Mouse (Mus musculus) hindbrain, embryonic 15.5 days (tissue): ENCODE results near the gene Maml3. TPM values are rescaled to one million over a fixed set of nuclear protein-coding genes. Genes with fewer than 3 reads are reported as not detected.
A peak's percentile ranks its signal among the peaks of the same experiment; 100 is the strongest.

ENCODE experiments used
- ATAC-seq: fragments of 200-750 bp; cut with Nextera tagmentation; 2 replicates; pipeline ENCODE4 v1.8.0; 2017; ENCODE audit warnings: low read depth, moderate number of reproducible peaks, moderate TSS enrichment; ENCODE audit not compliant: low FRiP score
- H3K27ac ChIP-seq: fragments of 300-500 bp; sonication (generic); replicated peaks from 2 replicates; pipeline ENCODE4 v1.5.1; 2015; ENCODE audit warnings: mild to moderate bottlenecking, inconsistent platforms
- H3K27me3 ChIP-seq: fragments of 300-500 bp; sonication (generic); 2 replicates; pipeline ENCODE4 v1.6.1; 2015; ENCODE audit warnings: control low read depth, inconsistent platforms
- H3K36me3 ChIP-seq: fragments of 300-500 bp; sonication (generic); 2 replicates; pipeline ENCODE4 v1.6.1; 2015; ENCODE audit warnings: control low read depth, inconsistent platforms
- H3K4me1 ChIP-seq: fragments of 300-500 bp; sonication (generic); replicated peaks from 2 replicates; pipeline ENCODE4 v1.6.1; 2015; ENCODE audit warnings: control low read depth, inconsistent platforms
- H3K4me2 ChIP-seq: fragments of 300-500 bp; sonication (generic); 2 replicates; pipeline ENCODE4 v1.6.1; 2015; ENCODE audit warnings: moderate library complexity, mild to moderate bottlenecking, inconsistent platforms
- H3K4me3 ChIP-seq: fragments of 300-500 bp; sonication (generic); 2 replicates; pipeline ENCODE4 v1.5.1; 2015; ENCODE audit warnings: mild to moderate bottlenecking, inconsistent platforms
- H3K9ac ChIP-seq: fragments of 300-500 bp; sonication (generic); 2 replicates; pipeline ENCODE4 v1.6.1; 2015; ENCODE audit warnings: inconsistent platforms
- H3K9me3 ChIP-seq: fragments of 300-500 bp; sonication (generic); 2 replicates; pipeline ENCODE4 v1.6.1; 2016; ENCODE audit warnings: control low read depth, inconsistent platforms
- WGBS: fragments of 180-500 bp; shearing (Covaris S2); methylation state at CpG from one replicate; pipeline ENCODE4 v1.1.7; 2015; 5-methylcytosine and 5-hydroxymethylcytosine counted together
- polyA plus RNA-seq: library from polyadenylated mRNA; unstranded; fragments of >200 nt; fragmentation: Nextera tagmentation; extraction: Ambion mirVana; gene quantifications from 2 replicates; pipeline ENCODE4 v1.2.1, GENCODE M21; 2015

Maml3 gene
- polyA plus RNA-seq, 1 experiment from 2014 or later: 7.8 TPM

DNA sequence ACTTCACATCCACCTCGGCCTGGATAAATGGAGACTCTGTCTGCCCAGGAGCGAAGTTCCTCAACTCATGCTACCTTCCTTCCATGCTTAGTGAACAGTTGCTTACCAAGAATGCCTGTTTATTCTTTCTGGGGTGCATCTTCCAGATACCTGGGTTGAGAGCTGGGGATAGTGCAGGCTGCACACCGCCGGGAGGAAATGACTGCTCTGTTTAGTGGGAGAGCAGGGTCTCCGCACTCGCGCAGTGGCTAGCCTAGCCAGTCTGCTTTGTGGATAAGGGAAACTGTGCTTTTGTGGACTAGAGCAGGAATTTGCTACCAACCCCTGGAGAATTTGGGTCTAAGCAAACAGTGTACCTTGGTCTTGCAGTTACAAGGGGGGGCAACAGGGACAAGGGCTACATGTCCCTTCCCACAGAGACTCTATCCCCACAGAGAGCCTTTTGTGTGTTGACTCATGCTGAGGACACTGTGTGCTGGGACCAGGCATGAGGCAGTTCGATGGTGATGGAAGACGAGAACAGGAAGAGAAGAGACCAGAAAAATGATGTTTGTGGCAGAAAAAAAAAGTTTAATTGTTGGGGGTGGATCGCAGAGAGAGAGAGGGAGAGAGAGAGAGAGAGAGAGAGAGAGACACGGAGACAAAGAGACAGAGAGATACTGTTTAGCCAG, 442.9 kb downstream of the Maml3 start:
- Histone ChIP-seq H3K27ac (no peak overlapping the region), H3K4me1 (no peaks in the 10 kb centered on the region), H3K36me3 (no peaks in the 10 kb centered on the region), H3K4me3 (no peak overlapping the region), H3K4me2 (no peak overlapping the region), H3K27me3 (no peaks in the 10 kb centered on the region), H3K9ac (no peak overlapping the region), H3K9me3 (no peaks in the 10 kb centered on the region)
- ATAC-seq: no peak
- WGBS: 79% methylated on average over 11 of the region's 11 CpGs

- Histone ChIP-seq H3K9me3 (no peaks in the 10 kb centered on the region), H3K27ac (no peak overlapping the region), H3K4me2 (no peak overlapping the region), H3K4me3 (no peak overlapping the region), H3K27me3 (no peaks in the 10 kb centered on the region), H3K36me3 (no peaks in the 10 kb centered on the region), H3K4me1 (no peaks in the 10 kb centered on the region), H3K9ac (no peak overlapping the region)
- WGBS: 62% methylated on average over 5 of the region's 5 CpGs
- no peak for ATAC-seq
These were observed 443.5 kb downstream of the Maml3 start for GRCm38 (mm10) chr3:51661376-51661775.

- Histone ChIP-seq H3K27me3 (no peaks in the 10 kb centered on the region), H3K27ac (no peak overlapping the region), H3K9ac (no peak overlapping the region), H3K4me1 (no peaks in the 10 kb centered on the region), H3K4me3 (no peak overlapping the region), H3K36me3 (no peaks in the 10 kb centered on the region), H3K9me3 (no peaks in the 10 kb centered on the region), H3K4me2 (no peak overlapping the region)
- no peak for ATAC-seq
- WGBS: 85% methylated on average over 3 of the region's 3 CpGs
These were observed 444.0 kb downstream of the Maml3 start for GRCm38 (mm10) chr3:51660821-51661276.

DNA sequence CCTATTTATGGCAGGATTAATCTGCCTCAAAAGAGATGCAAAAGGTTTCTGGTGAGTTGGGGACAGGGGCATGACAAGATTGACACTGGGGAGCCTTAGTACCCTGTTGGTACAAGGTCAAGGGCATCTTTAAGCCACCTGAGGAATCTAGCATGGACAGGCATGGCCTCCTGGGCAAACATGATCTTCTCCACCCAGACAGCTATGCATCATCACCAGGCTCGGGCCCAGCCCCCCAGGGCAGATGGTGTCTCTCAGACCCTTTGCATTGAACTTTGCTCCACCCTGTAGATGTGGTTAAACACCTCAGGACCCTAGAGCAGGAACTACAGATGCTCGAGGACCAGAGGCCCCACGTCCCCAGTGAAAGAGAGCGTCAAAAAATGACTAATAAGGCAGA, 444.8 kb downstream of the Maml3 start, which contains the start of gene Mgst2:
Mgst2 (plus strand) TSS at position 301 of the 400 bp plus-strand sequence.
- no peak for ATAC-seq
- Histone ChIP-seq H3K9me3 (no peaks in the 10 kb centered on the region), H3K4me3 (no peak within 1 kb of the TSS), H3K9ac (no peak within 1 kb of the TSS), H3K36me3 (no peaks in the 10 kb centered on the region), H3K27ac (no peak within 1 kb of the TSS), H3K27me3 (no peaks in the 10 kb centered on the region), H3K4me2 (no peak within 1 kb of the TSS), H3K4me1 (no peaks in the 10 kb centered on the region)
- 57% methylated on average over 4 of the region's 4 CpGs for WGBS

GRCm38 (mm10) chr3:51659415-51659814, 445.5 kb downstream of the Maml3 start:
- no peak for ATAC-seq
- Histone ChIP-seq H3K4me3 (no peak overlapping the region), H3K4me2 (no peak overlapping the region), H3K4me1 (no peaks in the 10 kb centered on the region), H3K36me3 (no peaks in the 10 kb centered on the region), H3K27me3 (no peaks in the 10 kb centered on the region), H3K27ac (no peak overlapping the region), H3K9me3 (no peaks in the 10 kb centered on the region), H3K9ac (no peak overlapping the region)
- WGBS: 85% methylated on average over 5 of the region's 5 CpGs

- Histone ChIP-seq H3K9ac (no peak overlapping the region), H3K9me3 (no peaks in the 10 kb centered on the region), H3K36me3 (no peaks in the 10 kb centered on the region), H3K4me2 (no peak overlapping the region), H3K4me1 (peaks cover 21% of the 10 kb centered on the region), H3K4me3 (no peak overlapping the region), H3K27ac (no peak overlapping the region), H3K27me3 (no peaks in the 10 kb centered on the region)
- 87% methylated on average over 6 of the region's 6 CpGs for WGBS
- no peak for ATAC-seq
These were observed 450.4 kb downstream of the Maml3 start for GRCm38 (mm10) chr3:51654303-51655055.

DNA sequence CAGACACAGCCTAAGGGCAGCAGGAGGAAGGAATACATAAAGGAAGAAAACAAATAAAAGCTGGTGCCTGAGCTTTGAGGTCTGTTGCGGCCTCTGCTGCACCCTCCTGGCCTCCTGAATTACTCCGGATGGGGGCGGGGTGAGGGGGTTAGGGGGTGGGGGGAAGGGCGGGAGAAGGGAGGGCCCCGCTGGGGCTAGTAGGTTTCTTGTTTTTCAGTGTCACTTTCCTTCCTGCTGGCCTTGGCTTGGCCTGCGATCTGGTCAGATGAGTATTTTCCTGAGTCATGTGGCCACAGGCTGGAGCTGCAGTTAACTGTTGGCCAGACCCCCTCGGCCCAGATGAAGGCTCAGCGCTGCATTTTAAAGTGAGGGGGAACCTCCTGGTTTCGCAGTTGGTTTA, 452.2 kb downstream of the Maml3 start:
- H3K27me3 ChIP-seq: no peaks in the 10 kb centered on the region
- no peaks in the 10 kb centered on the region for H3K36me3 ChIP-seq
- no peaks in the 10 kb centered on the region for H3K9me3 ChIP-seq
- ATAC-seq: no peak
- H3K4me3 ChIP-seq: no peak overlapping the region
- 3% methylated on average over 9 of the region's 9 CpGs for WGBS
- peak overlapping the region; percentile 42 for H3K4me2 ChIP-seq
- no peak overlapping the region for H3K27ac ChIP-seq
- H3K9ac ChIP-seq: no peak overlapping the region
- peaks cover 21% of the 10 kb centered on the region for H3K4me1 ChIP-seq

- WGBS: 4% methylated on average over 9 of the region's 9 CpGs
- no peak overlapping the region for H3K9ac ChIP-seq
- no peak overlapping the region for H3K27ac ChIP-seq
These were observed 452.6 kb downstream of the Maml3 start for GRCm38 (mm10) chr3:51652292-51652691.

DNA sequence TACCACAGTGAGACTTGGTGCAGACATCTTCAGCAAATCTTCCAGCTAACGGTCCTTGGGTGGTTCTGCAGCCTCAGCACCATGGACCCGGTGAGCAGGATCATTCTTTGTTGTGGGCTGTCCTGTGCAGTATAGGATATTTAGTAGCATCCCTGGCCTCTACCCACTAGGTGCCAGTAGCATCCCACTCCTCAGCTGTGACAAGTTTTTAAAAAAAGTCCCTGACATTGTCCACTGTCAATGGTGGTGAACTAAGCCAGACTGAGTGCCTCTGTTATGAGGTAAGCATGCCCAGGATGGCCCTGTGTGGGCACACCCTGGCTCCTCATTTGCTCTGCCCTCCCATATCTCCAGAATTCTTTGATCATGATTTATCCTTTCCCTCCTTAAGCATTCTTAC, 453.7 kb downstream of the Maml3 start:
- H3K4me1 ChIP-seq: peaks cover 21% of the 10 kb centered on the region
- no peaks in the 10 kb centered on the region for H3K27me3 ChIP-seq
- H3K9ac ChIP-seq: 0 out of 2 replicates have a peak overlapping the region, but pooled peaks have one; percentile 11

More at GRCm38 (mm10) chr3:51652292-51652691, 452.6 kb downstream of the Maml3 start:
- no peaks in the 10 kb centered on the region for H3K36me3 ChIP-seq
- peaks cover 21% of the 10 kb centered on the region for H3K4me1 ChIP-seq
- peak overlapping the region; percentile 42 for H3K4me2 ChIP-seq
- H3K9me3 ChIP-seq: no peaks in the 10 kb centered on the region
- no peaks in the 10 kb centered on the region for H3K27me3 ChIP-seq
- ATAC-seq: no peak
- no peak overlapping the region for H3K4me3 ChIP-seq

GRCm38 (mm10) chr3:51649986-51650385, 454.9 kb downstream of the Maml3 start:
- Histone ChIP-seq H3K4me3 (no peak overlapping the region), H3K27ac (no peak overlapping the region), H3K9me3 (no peaks in the 10 kb centered on the region), H3K4me2 (no peak overlapping the region), H3K36me3 (no peaks in the 10 kb centered on the region), H3K4me1 (peaks cover 21% of the 10 kb centered on the region), H3K9ac (no peak overlapping the region), H3K27me3 (no peaks in the 10 kb centered on the region)
- ATAC-seq: no peak
- 72% methylated on average over 8 of the region's 8 CpGs for WGBS

More for the DNA sequence above, 453.7 kb downstream of the Maml3 start:
- WGBS: 59% methylated on average over 2 of the region's 2 CpGs
- Histone ChIP-seq H3K4me3 (no peak overlapping the region), H3K4me2 (no peak overlapping the region), H3K9me3 (no peaks in the 10 kb centered on the region), H3K36me3 (no peaks in the 10 kb centered on the region), H3K27ac (no peak overlapping the region)
- ATAC-seq: peak; percentile 77

- Histone ChIP-seq H3K36me3 (no peaks in the 10 kb centered on the region), H3K4me2 (no peak overlapping the region), H3K9me3 (no peaks in the 10 kb centered on the region), H3K4me3 (no peak overlapping the region), H3K27me3 (no peaks in the 10 kb centered on the region), H3K9ac (no peak overlapping the region), H3K4me1 (peaks cover 21% of the 10 kb centered on the region), H3K27ac (no peak overlapping the region)
- ATAC-seq: no peak
- 82% methylated on average over 8 of the region's 8 CpGs for WGBS
These were observed 455.4 kb downstream of the Maml3 start for GRCm38 (mm10) chr3:51649426-51649825.

DNA sequence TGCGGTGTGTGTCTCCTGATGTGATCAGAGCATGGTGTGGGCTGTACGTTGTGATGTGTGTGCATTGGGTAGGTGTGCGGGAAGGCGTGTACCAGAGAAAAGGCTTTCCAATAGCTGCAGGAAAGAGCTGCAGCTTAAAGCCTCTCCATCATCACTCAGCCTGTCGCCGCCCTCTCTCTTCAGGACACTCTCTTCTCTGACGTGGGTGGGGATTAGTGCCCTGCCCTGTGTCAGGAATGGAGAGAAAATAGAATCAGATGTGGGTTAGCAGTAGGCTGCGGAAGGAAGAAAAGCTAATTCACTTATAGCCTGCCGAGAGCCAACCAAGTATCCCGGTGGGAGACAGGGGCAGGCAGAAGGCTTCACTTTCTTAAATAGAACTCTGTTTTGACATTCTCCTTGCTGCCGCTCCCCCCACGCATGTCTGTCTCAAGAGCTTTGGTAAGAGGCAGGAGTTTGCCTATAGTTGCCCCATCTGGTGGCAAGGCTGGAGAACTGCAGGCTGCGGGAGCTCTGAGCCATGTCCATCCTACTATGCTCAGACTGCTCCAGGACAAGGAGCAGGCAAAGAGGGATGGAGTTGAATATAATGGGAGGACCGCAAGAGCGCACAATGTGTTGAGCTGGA, 456.7 kb downstream of the Maml3 start:
- 41% methylated on average over 15 of the region's 15 CpGs for WGBS
- Histone ChIP-seq H3K4me3 (no peak overlapping the region), H3K4me1 (peaks cover 21% of the 10 kb centered on the region)

More for the DNA sequence above, 456.7 kb downstream of the Maml3 start:
- no peaks in the 10 kb centered on the region for H3K36me3 ChIP-seq
- no peaks in the 10 kb centered on the region for H3K9me3 ChIP-seq
- peak; percentile 72 for ATAC-seq
- H3K9ac ChIP-seq: no peak overlapping the region
- H3K27ac ChIP-seq: no peak overlapping the region
- peak overlapping the region; percentile 38 for H3K4me2 ChIP-seq
- no peaks in the 10 kb centered on the region for H3K27me3 ChIP-seq
